Mouse (Mus musculus): Measurements from ENCODE around the gene Tgfbr3. TPM values are rescaled to one million over a fixed set of nuclear protein-coding genes. Genes with fewer than 3 reads are reported as not detected.

The Tgfbr3 gene
- polyA plus RNA-seq, 1 experiment: 40.0 TPM

GRCm38 (mm10) chr5:107086166-107086565 lies 203.3 kb downstream of the Tgfbr3 start:
- Histone ChIP-seq H3K4me1 (ENCODE audit: control insufficient read depth, insufficient read depth, low read length) (peaks cover 3% of the 10 kb centered on the region; the same call in 1 of the 2 replicates), H3K4me3 (ENCODE audit: insufficient read depth, low read length) (no peak overlapping the region), H3K27ac (ENCODE audit: insufficient read depth, low read length) (no peak overlapping the region)
- no peak for TF ChIP-seq POLR2A (IDR thresholded peaks at IDR 0.05; ENCODE audit: low read depth, low read length)
- TF ChIP-seq CTCF (IDR thresholded peaks at IDR 0.05; ENCODE audit: borderline replicate concordance, insufficient read depth, low read length): no peak

GRCm38 (mm10) chr5:107084431-107084830 lies 205.0 kb downstream of the Tgfbr3 start:
- Histone ChIP-seq H3K27ac (ENCODE audit: insufficient read depth, low read length) (no peak overlapping the region), H3K4me3 (ENCODE audit: insufficient read depth, low read length) (no peak overlapping the region), H3K4me1 (ENCODE audit: control insufficient read depth, insufficient read depth, low read length) (peaks cover 9% of the 10 kb centered on the region)
- TF ChIP-seq CTCF (IDR thresholded peaks at IDR 0.05; ENCODE audit: borderline replicate concordance, insufficient read depth, low read length): no peak
- TF ChIP-seq POLR2A (IDR thresholded peaks at IDR 0.05; ENCODE audit: low read depth, low read length): no peak

- Histone ChIP-seq H3K27ac (ENCODE audit: insufficient read depth, low read length) (no peak overlapping the region), H3K4me3 (ENCODE audit: insufficient read depth, low read length) (no peak overlapping the region)
- TF ChIP-seq CTCF (IDR thresholded peaks at IDR 0.05; ENCODE audit: borderline replicate concordance, insufficient read depth, low read length): no peak
- TF ChIP-seq POLR2A (IDR thresholded peaks at IDR 0.05; ENCODE audit: low read depth, low read length): no peak
Measured at GRCm38 (mm10) chr5:107082011-107082410, 207.4 kb downstream of the Tgfbr3 start.

GRCm38 (mm10) chr5:107080986-107081624 lies 208.3 kb downstream of the Tgfbr3 start:
- Histone ChIP-seq H3K27ac (ENCODE audit: insufficient read depth, low read length) (no peak overlapping the region), H3K4me3 (ENCODE audit: insufficient read depth, low read length) (no peak overlapping the region), H3K4me1 (ENCODE audit: control insufficient read depth, insufficient read depth, low read length) (peaks cover 9% of the 10 kb centered on the region; the same call in 1 of the 2 replicates)
- TF ChIP-seq POLR2A (IDR thresholded peaks at IDR 0.05; ENCODE audit: low read depth, low read length): no peak
- TF ChIP-seq CTCF (IDR thresholded peaks at IDR 0.05; ENCODE audit: borderline replicate concordance, insufficient read depth, low read length): no peak

More at GRCm38 (mm10) chr5:107082011-107082410, 207.4 kb downstream of the Tgfbr3 start:
- H3K4me1 ChIP-seq (ENCODE audit: control insufficient read depth, insufficient read depth, low read length): peaks cover 9% of the 10 kb centered on the region; the same call in 1 of the 2 replicates

- no peak overlapping the region for H3K27ac ChIP-seq (ENCODE audit: insufficient read depth, low read length)
- no peak for TF ChIP-seq CTCF (IDR thresholded peaks at IDR 0.05; ENCODE audit: borderline replicate concordance, insufficient read depth, low read length)
- TF ChIP-seq POLR2A (IDR thresholded peaks at IDR 0.05; ENCODE audit: low read depth, low read length): no peak
Measured at GRCm38 (mm10) chr5:107079920-107080319, 209.5 kb downstream of the Tgfbr3 start.

GRCm38 (mm10) chr5:107079146-107079638 lies 210.2 kb downstream of the Tgfbr3 start:
- no peak overlapping the region for H3K27ac ChIP-seq (ENCODE audit: insufficient read depth, low read length)
- TF ChIP-seq CTCF (IDR thresholded peaks at IDR 0.05; ENCODE audit: borderline replicate concordance, insufficient read depth, low read length) (no peak), POLR2A (IDR thresholded peaks at IDR 0.05; ENCODE audit: low read depth, low read length) (no peak)
- peaks cover 9% of the 10 kb centered on the region; the same call in 1 of the 2 replicates for H3K4me1 ChIP-seq (ENCODE audit: control insufficient read depth, insufficient read depth, low read length)
- no peak overlapping the region for H3K4me3 ChIP-seq (ENCODE audit: insufficient read depth, low read length)

More at GRCm38 (mm10) chr5:107079920-107080319, 209.5 kb downstream of the Tgfbr3 start:
- no peak overlapping the region for H3K4me3 ChIP-seq (ENCODE audit: insufficient read depth, low read length)
- H3K4me1 ChIP-seq (ENCODE audit: control insufficient read depth, insufficient read depth, low read length): peaks cover 9% of the 10 kb centered on the region; the same call in 1 of the 2 replicates

GRCm38 (mm10) chr5:107078361-107078760 lies 211.1 kb downstream of the Tgfbr3 start:
- TF ChIP-seq POLR2A (IDR thresholded peaks at IDR 0.05; ENCODE audit: low read depth, low read length) (no peak), CTCF (IDR thresholded peaks at IDR 0.05; ENCODE audit: borderline replicate concordance, insufficient read depth, low read length) (no peak)
- Histone ChIP-seq H3K4me1 (ENCODE audit: control insufficient read depth, insufficient read depth, low read length) (peaks cover 9% of the 10 kb centered on the region; the same call in 1 of the 2 replicates), H3K27ac (ENCODE audit: insufficient read depth, low read length) (no peak overlapping the region), H3K4me3 (ENCODE audit: insufficient read depth, low read length) (no peak overlapping the region)

GRCm38 (mm10) chr5:107077900-107078299 lies 211.5 kb downstream of the Tgfbr3 start:
- H3K4me1 ChIP-seq (ENCODE audit: control insufficient read depth, insufficient read depth, low read length): peaks cover 9% of the 10 kb centered on the region; the same call in 1 of the 2 replicates
- H3K4me3 ChIP-seq (ENCODE audit: insufficient read depth, low read length): no peak overlapping the region
- no peak for TF ChIP-seq POLR2A (IDR thresholded peaks at IDR 0.05; ENCODE audit: low read depth, low read length)
- no peak for TF ChIP-seq CTCF (IDR thresholded peaks at IDR 0.05; ENCODE audit: borderline replicate concordance, insufficient read depth, low read length)
- no peak overlapping the region for H3K27ac ChIP-seq (ENCODE audit: insufficient read depth, low read length)

GRCm38 (mm10) chr5:107074980-107075583 lies 214.3 kb downstream of the Tgfbr3 start:
- H3K27ac ChIP-seq (ENCODE audit: insufficient read depth, low read length): no peak overlapping the region
- peaks cover 6% of the 10 kb centered on the region; the same call in 1 of the 2 replicates for H3K4me1 ChIP-seq (ENCODE audit: control insufficient read depth, insufficient read depth, low read length)
- H3K4me3 ChIP-seq (ENCODE audit: insufficient read depth, low read length): no peak overlapping the region
- TF ChIP-seq CTCF (IDR thresholded peaks at IDR 0.05; ENCODE audit: borderline replicate concordance, insufficient read depth, low read length) (no peak), POLR2A (IDR thresholded peaks at IDR 0.05; ENCODE audit: low read depth, low read length) (no peak)

GRCm38 (mm10) chr5:107074350-107074749 lies 215.1 kb downstream of the Tgfbr3 start:
- H3K4me3 ChIP-seq (ENCODE audit: insufficient read depth, low read length): no peak overlapping the region
- peaks cover 2% of the 10 kb centered on the region; the same call in 1 of the 2 replicates for H3K4me1 ChIP-seq (ENCODE audit: control insufficient read depth, insufficient read depth, low read length)
- no peak overlapping the region for H3K27ac ChIP-seq (ENCODE audit: insufficient read depth, low read length)
- TF ChIP-seq CTCF (IDR thresholded peaks at IDR 0.05; ENCODE audit: borderline replicate concordance, insufficient read depth, low read length) (no peak), POLR2A (IDR thresholded peaks at IDR 0.05; ENCODE audit: low read depth, low read length) (no peak)

Measured in embryonic fibroblast, embryonic 13.5 days (primary cell).